Mouse (Mus musculus) urinary bladder, adult 2 months (tissue): Measurements from ENCODE around the gene Rap1a. TPM values are rescaled to one million over a fixed set of nuclear protein-coding genes. Genes with fewer than 3 reads are reported as not detected.

ENCODE experiments used
- DNase-seq: peaks from one replicate; pipeline ENCODE4 v3.0.0; 2022; ENCODE audit warnings: low spot score
- polyA plus RNA-seq: library from polyadenylated mRNA; depleted of rRNA; stranded (reverse); fragments of >200 nt; gene quantifications from 2 replicates; pipeline ENCODE4 v1.2.3, GENCODE M21; 2012

Rap1a gene
- polyA plus RNA-seq, 1 experiment: 91.4 TPM

- no peak for DNase-seq
Measured at GRCm38 (mm10) chr3:105763132-105763851, 37.8 kb downstream of the Rap1a start.

GRCm38 (mm10) chr3:105760063-105760462 lies 41.1 kb downstream of the Rap1a start:
- DNase-seq: no peak

GRCm38 (mm10) chr3:105758658-105759057 lies 42.5 kb downstream of the Rap1a start:
- no peak for DNase-seq

- DNase-seq: no peak
Measured at GRCm38 (mm10) chr3:105758098-105758497, 43.0 kb downstream of the Rap1a start.

GRCm38 (mm10) chr3:105757323-105758083 lies 43.6 kb downstream of the Rap1a start:
- no peak for DNase-seq

GRCm38 (mm10) chr3:105756505-105756904 lies 44.6 kb downstream of the Rap1a start:
- DNase-seq: no peak

GRCm38 (mm10) chr3:105755123-105755522 lies 46.0 kb downstream of the Rap1a start:
- DNase-seq: no peak

- no peak for DNase-seq
Measured at GRCm38 (mm10) chr3:105754184-105754583, 47.0 kb downstream of the Rap1a start.

GRCm38 (mm10) chr3:105750810-105751209 lies 50.3 kb downstream of the Rap1a start:
- no peak for DNase-seq

- no peak for DNase-seq
Measured at GRCm38 (mm10) chr3:105746542-105746941, 54.6 kb downstream of the Rap1a start.

GRCm38 (mm10) chr3:105737666-105738065 lies 63.5 kb downstream of the Rap1a start:
- DNase-seq: no peak

GRCm38 (mm10) chr3:105737070-105737469 lies 64.1 kb downstream of the Rap1a start:
- no peak for DNase-seq

- no peak for DNase-seq
Measured at GRCm38 (mm10) chr3:105736148-105736547, 65.0 kb downstream of the Rap1a start.

- no peak for DNase-seq
Measured at GRCm38 (mm10) chr3:105735285-105735684, 65.9 kb downstream of the Rap1a start.

GRCm38 (mm10) chr3:105733538-105733937 lies 67.6 kb downstream of the Rap1a start:
- no peak for DNase-seq

- no peak for DNase-seq
Measured at GRCm38 (mm10) chr3:105732360-105732759, 68.8 kb downstream of the Rap1a start.

- DNase-seq: no peak
Measured at GRCm38 (mm10) chr3:105726037-105726436, 75.1 kb downstream of the Rap1a start.

GRCm38 (mm10) chr3:105722510-105722909 lies 78.6 kb downstream of the Rap1a start:
- no peak for DNase-seq

GRCm38 (mm10) chr3:105721681-105722201 lies 79.4 kb downstream of the Rap1a start:
- no peak for DNase-seq

GRCm38 (mm10) chr3:105720514-105720913 lies 80.6 kb downstream of the Rap1a start:
- no peak for DNase-seq

GRCm38 (mm10) chr3:105719979-105720378 lies 81.2 kb downstream of the Rap1a start:
- DNase-seq: no peak

GRCm38 (mm10) chr3:105718746-105719145 lies 82.4 kb downstream of the Rap1a start:
- DNase-seq: no peak
